Mouse (Mus musculus) ES-E14 (cell line): ENCODE data around the gene Fancc.

Experiments used
- CHD2 ChIP-seq: IDR thresholded peaks from 2 replicates; pipeline ENCODE4 v1.6.1; 2014; ENCODE audit warnings: mild to moderate bottlenecking, low read depth, low read length, inconsistent platforms
- HCFC1 ChIP-seq: IDR thresholded peaks from 2 replicates; pipeline ENCODE4 v1.6.1; 2012; ENCODE audit warnings: low read length, inconsistent platforms, borderline replicate concordance; ENCODE audit not compliant: insufficient read depth
- ZC3H11A ChIP-seq: IDR thresholded peaks from 2 replicates; pipeline ENCODE4 v1.6.1; 2012; ENCODE audit warnings: low read depth, mild to moderate bottlenecking, inconsistent platforms, low read length, borderline replicate concordance
- ZNF384 ChIP-seq: IDR thresholded peaks from 2 replicates; pipeline ENCODE4 v1.6.1; 2012; ENCODE audit warnings: low read depth, low read length, inconsistent platforms

GRCm38 (mm10) chr13:63278141-63278631 is 218.9 kb downstream of the Fancc start:
- TF ChIP-seq CHD2 = no peak
- no peak for TF ChIP-seq HCFC1
- no peak for TF ChIP-seq ZC3H11A
- no peak for TF ChIP-seq ZNF384
